ENCODE assay signal across 30 mouse cellular contexts in genomic region chr1:90280227-90280626, GRCm38 (mm10).
DNase-seq lines count a peak whose midpoint lies in the region; ATAC-seq and TF ChIP-seq lines count a peak whose summit lies in the region.
"Had no signal": no experiment of that assay in that cellular context is flagged by ENCODE, and none has a peak within 500 bp of the region (broad histone marks: within the 10 kb centered on the region; RNA-seq: fewer than 3 reads in every experiment).

No protein-coding gene starts in this region.

- H3K4me2 ChIP-seq in kidney, postnatal 0 days (ENCODE audit: low read length): no peak overlapping the region
- no peak overlapping the region for H3K4me2 ChIP-seq in limb, embryonic 13.5 days (replicated peaks)
- H3K4me2 ChIP-seq: embryonic facial prominence, embryonic 15.5 days; forebrain, embryonic 12.5 days; heart, embryonic 11.5 days; hindbrain, embryonic 12.5 days; liver, embryonic 12.5 days had no signal

- WGBS in kidney, postnatal 0 days: 28% methylated on average over 8 of the region's 8 CpGs
- 82% methylated on average over 8 of the region's 8 CpGs for WGBS in embryonic facial prominence, embryonic 10.5 days
- WGBS in limb, embryonic 13.5 days: 21% methylated on average over 8 of the region's 8 CpGs

- no peaks in the 10 kb centered on the region for H3K36me3 ChIP-seq in kidney, postnatal 0 days (ENCODE audit: insufficient read depth, low read length)
- no peaks in the 10 kb centered on the region for H3K36me3 ChIP-seq in embryonic facial prominence, embryonic 10.5 days (replicated peaks)
- H3K36me3 ChIP-seq in limb, embryonic 13.5 days: no peaks in the 10 kb centered on the region
- H3K36me3 ChIP-seq: embryonic facial prominence, embryonic 15.5 days; forebrain, embryonic 12.5 days; hindbrain, embryonic 12.5 days; liver, embryonic 12.5 days had no signal

- no peak for TF ChIP-seq CTCF in kidney, postnatal 0 days (IDR thresholded peaks at IDR 0.05; ENCODE audit: low read depth)

- H3K9ac ChIP-seq in kidney, postnatal 0 days (ENCODE audit: low read depth, low read length): no peak overlapping the region
- H3K9ac ChIP-seq in limb, embryonic 13.5 days: no peak overlapping the region
- H3K9ac ChIP-seq: embryonic facial prominence, embryonic 15.5 days; forebrain, embryonic 12.5 days; forebrain, postnatal 0 days; hindbrain, embryonic 12.5 days had no signal

- no peak for ATAC-seq in kidney, postnatal 0 days (replicated peaks; ENCODE audit: low FRiP score, low read depth)
- peak; percentile 45 for ATAC-seq in limb, embryonic 13.5 days (ENCODE audit: low FRiP score, low read depth)
- ATAC-seq in frontal cortex, adult (ENCODE audit: low TSS enrichment): no peak
- ATAC-seq: activated CD4-positive, CD25-positive, alpha-beta regulatory T cell, adult 4 months; forebrain, postnatal 0 days; intestine, postnatal 0 days; liver, embryonic 12.5 days had no signal

- H3K27me3 ChIP-seq in kidney, postnatal 0 days (ENCODE audit: insufficient read depth, low read length): no peaks in the 10 kb centered on the region
- no peaks in the 10 kb centered on the region for H3K27me3 ChIP-seq in embryonic facial prominence, embryonic 10.5 days (replicated peaks; ENCODE audit: low read depth, poor library complexity, severe bottlenecking)
- peaks cover 10% of the 10 kb centered on the region for H3K27me3 ChIP-seq in limb, embryonic 13.5 days
- H3K27me3 ChIP-seq: CH12.LX; embryonic facial prominence, embryonic 15.5 days; forebrain, embryonic 12.5 days; hindbrain, embryonic 12.5 days had no signal

- no peak overlapping the region for H3K27ac ChIP-seq in kidney, postnatal 0 days
- no peak overlapping the region for H3K27ac ChIP-seq in embryonic facial prominence, embryonic 10.5 days (replicated peaks)
- no peak overlapping the region for H3K27ac ChIP-seq in limb, embryonic 13.5 days
- H3K27ac ChIP-seq: forebrain, embryonic 12.5 days; hindbrain, embryonic 12.5 days; macrophage; stomach, postnatal 0 days had no signal

- H3K4me1 ChIP-seq in kidney, postnatal 0 days (replicated peaks; ENCODE audit: insufficient read depth, low read length): no peaks in the 10 kb centered on the region; the same call in 1 of the 2 replicates
- H3K4me1 ChIP-seq in embryonic facial prominence, embryonic 10.5 days: peaks cover 52% of the 10 kb centered on the region
- peaks cover 75% of the 10 kb centered on the region for H3K4me1 ChIP-seq in limb, embryonic 13.5 days

- H3K4me3 ChIP-seq in kidney, postnatal 0 days (replicated peaks; ENCODE audit: low read depth, low read length): no peak overlapping the region
- no peak overlapping the region for H3K4me3 ChIP-seq in embryonic facial prominence, embryonic 10.5 days
- H3K4me3 ChIP-seq in limb, embryonic 13.5 days: no peak overlapping the region
- H3K4me3 ChIP-seq: embryonic facial prominence, embryonic 15.5 days; forebrain, embryonic 12.5 days; hindbrain, embryonic 12.5 days; liver, embryonic 12.5 days had no signal

- no peaks in the 10 kb centered on the region for H3K9me3 ChIP-seq in kidney, postnatal 0 days (replicated peaks; ENCODE audit: low read length)
- H3K9me3 ChIP-seq in embryonic facial prominence, embryonic 10.5 days: no peaks in the 10 kb centered on the region
- H3K9me3 ChIP-seq in limb, embryonic 13.5 days: no peaks in the 10 kb centered on the region
- H3K9me3 ChIP-seq: embryonic facial prominence, embryonic 15.5 days; hindbrain, embryonic 12.5 days; liver, embryonic 12.5 days had no signal

- peak; percentile 44 for DNase-seq in embryo, embryonic 10.5 days (ENCODE audit: low spot score)
- no peak for DNase-seq in embryo, embryonic 9.5 days (ENCODE audit: extremely low spot score)
- DNase-seq in kidney, postnatal 0 days (ENCODE audit: low spot score): peak; percentile 47
- no peak for DNase-seq in kidney, postnatal 10 days
- peak; percentile 8 for DNase-seq in embryonic facial prominence, embryonic 10.5 days (ENCODE audit: low spot score)
- no peak for DNase-seq in heart, adult 11 months
- DNase-seq: adrenal gland, adult 8-10 months; cerebellum, adult 8-10 months; cerebellum, postnatal 25 days; forebrain, postnatal 0 days; gastrocnemius, postnatal 25 days; heart, postnatal 36 days; kidney, postnatal 14 days; layer of hippocampus, adult 9-11 months; lung, adult 2 months; right cerebral cortex, postnatal 4 days; thymus, adult 18-20 months; thymus, postnatal 25 days had no signal

Comparison
In these comparisons a context has a peak if more than half of its experiments do, and no peak if none do; other contexts are left out.
1. DNase-seq: peak in embryo, embryonic 10.5 days (single experiment), kidney, postnatal 0 days (single experiment) and embryonic facial prominence, embryonic 10.5 days (single experiment); none in embryo, embryonic 9.5 days (single experiment), kidney, postnatal 10 days (single experiment) and heart, adult 11 months (single experiment).